Mouse (Mus musculus): Measurements from ENCODE around the gene Hist1h2bf.
A peak's percentile ranks its signal among the peaks of the same experiment; 100 is the strongest.
"Not testable (repeated sequence)": the region's sequence is repeated elsewhere in the genome, so short reads cannot be mapped to it uniquely, and the experiment has no call there.

Hist1h2bf gene

GRCm38 (mm10) chr13:23543965-23544786 lies 29.8 kb downstream of the Hist1h2bf start, which contains the start of gene Hist1h3f:
Hist1h3f (plus strand) TSS chr13:23544052.
- DNase-seq (ENCODE audit: low spot score) = peak; percentile 48

GRCm38 (mm10) chr13:23542999-23543607 lies 30.9 kb downstream of the Hist1h2bf start, which contains the start of gene Hist1h2bh:
Hist1h2bh (minus strand) TSS chr13:23543392.
- DNase-seq (ENCODE audit: low spot score) = not testable (repeated sequence)

- DNase-seq (ENCODE audit: low spot score) = not testable (repeated sequence)
These were observed 31.6 kb downstream of the Hist1h2bf start for GRCm38 (mm10) chr13:23542225-23542980.

- DNase-seq (ENCODE audit: low spot score) = no peak
These were observed 32.5 kb downstream of the Hist1h2bf start for GRCm38 (mm10) chr13:23541497-23541896.

GRCm38 (mm10) chr13:23539821-23540220 lies 34.2 kb downstream of the Hist1h2bf start:
- DNase-seq (ENCODE audit: low spot score) = not testable (repeated sequence)

- DNase-seq (ENCODE audit: low spot score) = no peak
These were observed 35.7 kb downstream of the Hist1h2bf start for GRCm38 (mm10) chr13:23538249-23538648.

- DNase-seq (ENCODE audit: low spot score) = no peak
These were observed 36.8 kb downstream of the Hist1h2bf start for GRCm38 (mm10) chr13:23537006-23537710.

GRCm38 (mm10) chr13:23536076-23536822 lies 37.7 kb downstream of the Hist1h2bf start:
- no peak for DNase-seq (ENCODE audit: low spot score)

- DNase-seq (ENCODE audit: low spot score) = peak; percentile 61
These were observed 38.6 kb downstream of the Hist1h2bf start, which contains the start of gene Hist1h3g for GRCm38 (mm10) chr13:23535137-23536075. Hist1h3g (plus strand) TSS chr13:23535422.

- DNase-seq (ENCODE audit: low spot score) = no peak
These were observed 39.4 kb downstream of the Hist1h2bf start for GRCm38 (mm10) chr13:23534368-23535131.

GRCm38 (mm10) chr13:23533560-23534367 lies 40.2 kb downstream of the Hist1h2bf start, which contains the start of gene Hist1h2af:
Hist1h2af (plus strand) TSS chr13:23533906.
- peak; percentile 40 for DNase-seq (ENCODE audit: low spot score)

GRCm38 (mm10) chr13:23532262-23533075 lies 41.5 kb downstream of the Hist1h2bf start:
- no peak for DNase-seq (ENCODE audit: low spot score)

- DNase-seq (ENCODE audit: low spot score) = peak; percentile 92
These were observed 42.8 kb downstream of the Hist1h2bf start, which contains the start of gene Hist1h4h for GRCm38 (mm10) chr13:23530901-23531875. Hist1h4h (plus strand) TSS chr13:23531050.

GRCm38 (mm10) chr13:23530181-23530900 lies 43.7 kb downstream of the Hist1h2bf start:
- DNase-seq (ENCODE audit: low spot score) = peak; percentile 52

Measured in urinary bladder, postnatal 25 days (tissue).